Mouse (Mus musculus) liver, embryonic 16.5 days (tissue): Measurements from ENCODE around the gene Serpinb6b. TPM values are rescaled to one million over a fixed set of nuclear protein-coding genes. Genes with fewer than 3 reads are reported as not detected.

Source experiments
- ATAC-seq: fragments of 200-750 bp; cut with Nextera tagmentation; 2 replicates; pipeline ENCODE4 v1.8.0; 2017; ENCODE audit warnings: low read depth, mild to moderate bottlenecking, moderate number of reproducible peaks, moderate library complexity
- H3K27ac ChIP-seq: fragments of 300-500 bp; sonication (generic); 2 replicates; pipeline ENCODE4 v1.5.1; 2014; ENCODE audit warnings: mild to moderate bottlenecking, low read length
- H3K27me3 ChIP-seq: fragments of 300-500 bp; sonication (generic); 2 replicates; pipeline ENCODE4 v1.6.1; 2014; ENCODE audit warnings: low read depth, low read length, mixed read lengths; ENCODE audit not compliant: control insufficient read depth, insufficient read depth
- H3K36me3 ChIP-seq: fragments of 300-500 bp; sonication (generic); 2 replicates; pipeline ENCODE4 v1.6.1; 2014; ENCODE audit warnings: mild to moderate bottlenecking; ENCODE audit not compliant: control insufficient read depth, insufficient read depth
- H3K4me1 ChIP-seq: fragments of 300-500 bp; sonication (generic); 2 replicates; pipeline ENCODE4 v1.6.1; 2014; ENCODE audit warnings: low read depth, low read length, mixed read lengths; ENCODE audit not compliant: control insufficient read depth
- H3K4me2 ChIP-seq: fragments of 300-500 bp; sonication (generic); 2 replicates; pipeline ENCODE4 v1.6.1; 2014; ENCODE audit warnings: low read depth, low read length, mixed read lengths
- H3K4me3 ChIP-seq: fragments of 300-500 bp; sonication (generic); 2 replicates; pipeline ENCODE4 v1.5.1; 2014; ENCODE audit warnings: low read depth, mild to moderate bottlenecking, low read length
- H3K9ac ChIP-seq: fragments of 300-500 bp; sonication (generic); 2 replicates; pipeline ENCODE4 v1.6.1; 2014; ENCODE audit warnings: low read depth, low read length
- H3K9me3 ChIP-seq: fragments of 300-500 bp; sonication (generic); replicated peaks from 2 replicates; pipeline ENCODE4 v1.6.1; 2016; ENCODE audit warnings: low read length; ENCODE audit not compliant: control insufficient read depth
- WGBS: fragments of 180-500 bp; shearing (Covaris S2); extraction: QIAGEN DNeasy Blood & Tissue Kit; methylation state at CpG from one replicate; pipeline ENCODE4 v1.1.7; 2014; ENCODE audit not compliant: insufficient replicate concordance; 5-methylcytosine and 5-hydroxymethylcytosine counted together
- polyA plus RNA-seq: library from polyadenylated mRNA; unstranded; fragments of >200 nt; fragmentation: Nextera tagmentation; extraction: Ambion mirVana; gene quantifications from 2 replicates; pipeline ENCODE4 v1.2.1, GENCODE M21; 2015

The Serpinb6b gene
- polyA plus RNA-seq, 1 experiment from 2014 or later, result 4.4 TPM

- Histone ChIP-seq H3K9me3 (no peaks in the 10 kb centered on the region), H3K27me3 (no peaks in the 10 kb centered on the region), H3K27ac (peak overlapping the region; percentile 96), H3K4me2 (peak overlapping the region; percentile 69), H3K36me3 (no peaks in the 10 kb centered on the region), H3K4me3 (peak overlapping the region; percentile 58), H3K4me1 (peaks cover 64% of the 10 kb centered on the region), H3K9ac (peak overlapping the region; percentile 71)
- ATAC-seq, result peak; percentile 3; the same call in 1 of the 2 replicates
- 85% methylated on average over 1 of the region's 1 CpGs for WGBS
These were observed 4.6 kb downstream of the Serpinb6b start for GRCm38 (mm10) chr13:32969641-32970040.

DNA sequence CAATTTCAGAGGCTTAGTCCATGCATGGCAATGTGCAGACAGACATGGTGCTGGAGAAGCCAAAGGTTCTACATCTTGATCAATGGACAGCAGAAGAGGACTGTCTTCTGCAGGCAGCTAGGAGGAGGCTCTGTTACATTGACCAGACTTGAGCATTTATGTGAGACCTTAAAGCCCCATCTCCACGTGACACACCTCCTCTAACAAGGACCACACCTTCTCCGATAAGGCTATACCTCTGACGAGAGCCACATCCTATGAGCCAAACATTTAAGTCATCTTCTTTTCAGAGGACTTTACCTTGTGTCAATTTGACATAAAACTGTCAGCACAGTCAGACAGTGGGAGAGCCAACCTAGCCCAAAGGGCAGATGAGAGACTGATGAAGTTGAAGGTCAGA, 5.8 kb downstream of the Serpinb6b start:
- H3K27me3 ChIP-seq, result no peaks in the 10 kb centered on the region
- WGBS, result 67% methylated on average over 3 of the region's 3 CpGs
- H3K9ac ChIP-seq, result no peak overlapping the region
- peak overlapping the region; percentile 69 for H3K4me2 ChIP-seq
- ATAC-seq, result no peak; the same call in 1 of the 2 replicates
- H3K27ac ChIP-seq, result peak overlapping the region; percentile 96
- H3K36me3 ChIP-seq, result no peaks in the 10 kb centered on the region
- no peaks in the 10 kb centered on the region for H3K9me3 ChIP-seq
- no peak overlapping the region for H3K4me3 ChIP-seq
- peaks cover 61% of the 10 kb centered on the region for H3K4me1 ChIP-seq

DNA sequence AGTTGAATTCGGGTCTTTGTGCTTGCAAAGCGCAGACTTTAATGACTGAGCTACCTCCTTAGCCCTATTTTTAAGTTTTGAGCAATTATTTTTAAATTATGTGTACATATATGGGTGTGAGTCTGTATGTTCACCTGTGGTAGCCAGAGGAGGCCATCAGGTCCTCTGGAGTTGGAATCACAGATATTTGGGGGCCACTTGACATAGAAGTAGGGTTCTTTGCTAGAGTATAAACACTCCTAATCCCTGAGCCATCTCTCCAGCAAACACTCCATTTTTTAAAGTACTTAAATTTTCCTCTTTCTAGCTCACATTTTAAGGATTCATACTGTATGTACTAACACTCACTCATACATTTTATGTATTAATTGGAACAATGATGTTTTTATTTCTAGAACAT, 9.3 kb downstream of the Serpinb6b start:
- peaks cover 33% of the 10 kb centered on the region for H3K4me1 ChIP-seq
- H3K9me3 ChIP-seq, result no peaks in the 10 kb centered on the region
- H3K36me3 ChIP-seq, result no peaks in the 10 kb centered on the region
- no peak overlapping the region for H3K4me3 ChIP-seq
- H3K4me2 ChIP-seq, result no peak overlapping the region
- 91% methylated on average over 2 of the region's 2 CpGs for WGBS
- H3K27me3 ChIP-seq, result no peaks in the 10 kb centered on the region
- H3K27ac ChIP-seq, result no peak overlapping the region
- H3K9ac ChIP-seq, result no peak overlapping the region
- no peak for ATAC-seq

GRCm38 (mm10) chr13:32974889-32975460, 10.0 kb downstream of the Serpinb6b start:
- H3K27ac ChIP-seq, result no peak overlapping the region
- 71% methylated on average over 3 of the region's 3 CpGs for WGBS
- H3K4me1 ChIP-seq, result peaks cover 28% of the 10 kb centered on the region
- no peak overlapping the region for H3K4me2 ChIP-seq
- ATAC-seq, result no peak
- H3K9ac ChIP-seq, result no peak overlapping the region
- no peaks in the 10 kb centered on the region for H3K27me3 ChIP-seq
- H3K36me3 ChIP-seq, result no peaks in the 10 kb centered on the region
- no peaks in the 10 kb centered on the region for H3K9me3 ChIP-seq
- H3K4me3 ChIP-seq, result no peak overlapping the region

DNA sequence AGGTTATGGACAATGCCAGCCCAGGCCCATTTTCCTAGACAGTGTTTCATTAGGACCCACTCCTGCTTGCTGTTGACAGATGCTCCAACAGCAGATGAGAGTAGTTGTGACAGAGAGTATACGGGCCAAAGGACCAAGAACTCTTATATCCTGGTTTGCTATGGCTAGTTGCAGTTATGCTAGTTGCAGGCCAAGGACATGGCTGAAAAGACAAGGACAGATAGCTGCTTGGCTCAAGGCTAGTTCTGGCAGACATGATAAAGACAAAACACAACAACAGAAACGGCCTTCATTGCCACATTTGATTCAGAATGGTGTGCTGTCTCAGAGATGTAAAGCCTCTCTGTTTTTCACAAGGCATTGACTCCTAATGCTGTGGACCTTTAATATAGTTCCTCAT, 10.7 kb downstream of the Serpinb6b start:
- no peak overlapping the region for H3K9ac ChIP-seq
- H3K27me3 ChIP-seq, result no peaks in the 10 kb centered on the region
- peaks cover 20% of the 10 kb centered on the region for H3K4me1 ChIP-seq
- WGBS, result 39% methylated on average over 2 of the region's 2 CpGs
- no peak overlapping the region for H3K4me3 ChIP-seq
- no peak for ATAC-seq
- H3K36me3 ChIP-seq, result no peaks in the 10 kb centered on the region
- no peaks in the 10 kb centered on the region for H3K9me3 ChIP-seq
- no peak overlapping the region; the same call in 1 of the 2 replicates for H3K27ac ChIP-seq
- H3K4me2 ChIP-seq, result no peak overlapping the region

DNA sequence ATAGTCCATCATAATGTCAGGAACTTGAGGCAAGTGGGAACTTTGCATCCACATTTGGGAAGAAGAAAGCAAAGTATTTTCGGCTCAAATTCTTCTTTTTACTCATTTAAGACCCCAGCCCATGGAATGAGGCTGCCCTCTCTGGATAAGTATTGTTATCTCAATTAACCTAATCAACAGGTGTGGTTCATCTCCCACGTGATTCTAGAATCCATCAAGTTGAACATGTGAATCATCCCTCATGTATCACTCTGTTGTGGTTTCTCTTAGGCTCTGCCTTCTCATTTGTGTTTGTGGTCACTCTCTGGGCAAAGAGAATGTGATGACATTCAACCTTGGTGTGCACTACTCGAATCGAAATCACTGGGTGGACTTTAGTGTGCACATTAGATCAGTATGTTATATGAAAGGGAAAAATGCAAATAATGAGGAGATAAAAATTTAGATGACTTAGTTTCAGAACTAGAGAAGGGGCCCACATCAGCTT, 17.6 kb downstream of the Serpinb6b start:
- Histone ChIP-seq H3K27ac (no peak overlapping the region), H3K9me3 (no peaks in the 10 kb centered on the region), H3K4me2 (no peak overlapping the region), H3K4me1 (peaks cover 7% of the 10 kb centered on the region), H3K9ac (no peak overlapping the region), H3K36me3 (no peaks in the 10 kb centered on the region), H3K27me3 (no peaks in the 10 kb centered on the region), H3K4me3 (no peak overlapping the region)
- 56% methylated on average over 4 of the region's 4 CpGs for WGBS
- no peak for ATAC-seq

- no peaks in the 10 kb centered on the region for H3K36me3 ChIP-seq
- H3K9me3 ChIP-seq, result no peaks in the 10 kb centered on the region
- H3K4me2 ChIP-seq, result no peak overlapping the region
- no peak overlapping the region for H3K4me3 ChIP-seq
- H3K9ac ChIP-seq, result no peak overlapping the region
- H3K27me3 ChIP-seq, result no peaks in the 10 kb centered on the region
- ATAC-seq, result peak; percentile 69
- no peak overlapping the region for H3K27ac ChIP-seq
- peaks cover 7% of the 10 kb centered on the region for H3K4me1 ChIP-seq
These were observed 21.2 kb downstream of the Serpinb6b start for GRCm38 (mm10) chr13:32986256-32986655.

- peak overlapping the region; percentile 26 for H3K4me3 ChIP-seq
- H3K36me3 ChIP-seq, result no peaks in the 10 kb centered on the region
- H3K27me3 ChIP-seq, result no peaks in the 10 kb centered on the region
- peaks cover 24% of the 10 kb centered on the region for H3K4me1 ChIP-seq
- 10% methylated on average over 10 of the region's 10 CpGs for WGBS
- peak; percentile 99 for ATAC-seq
- H3K4me2 ChIP-seq, result peak overlapping the region; percentile 56
- H3K9me3 ChIP-seq, result no peaks in the 10 kb centered on the region
- peak overlapping the region; percentile 45 for H3K9ac ChIP-seq
- H3K27ac ChIP-seq, result peak overlapping the region; percentile 97
These were observed 28.3 kb downstream of the Serpinb6b start for GRCm38 (mm10) chr13:32993152-32993893.

GRCm38 (mm10) chr13:32993894-32994242, 28.9 kb downstream of the Serpinb6b start:
- Histone ChIP-seq H3K27ac (peak overlapping the region; percentile 97), H3K36me3 (no peaks in the 10 kb centered on the region), H3K27me3 (no peaks in the 10 kb centered on the region), H3K9ac (peak overlapping the region; percentile 45), H3K4me1 (peaks cover 24% of the 10 kb centered on the region), H3K4me2 (peak overlapping the region; percentile 56), H3K9me3 (no peaks in the 10 kb centered on the region), H3K4me3 (peak overlapping the region; percentile 26)
- WGBS, result 27% methylated on average over 2 of the region's 2 CpGs
- peak; percentile 10; the same call in 1 of the 2 replicates for ATAC-seq
